Mouse (Mus musculus): ENCODE data around the gene Grk3.

Grk3 gene

DNA sequence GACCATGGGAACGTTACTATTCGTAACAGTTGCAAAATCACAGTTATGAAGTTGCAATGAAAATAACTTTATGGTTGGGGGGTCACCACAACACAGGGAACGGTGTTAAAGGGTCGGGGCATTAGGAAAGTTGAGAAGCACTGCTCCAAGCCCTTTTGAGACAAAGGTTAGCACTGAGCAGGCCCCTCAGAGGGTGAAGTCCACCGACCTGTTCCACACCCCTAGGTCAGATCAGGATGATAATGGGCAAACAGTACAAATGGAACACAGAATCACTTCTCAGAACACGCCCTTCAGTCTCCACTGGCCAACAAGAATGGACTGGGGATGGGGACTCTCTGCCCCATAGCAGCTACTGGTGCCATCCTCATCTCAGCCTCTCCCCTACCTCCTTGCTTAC lies 142.6 kb downstream of the Grk3 start:
- intact Hi-C loops (cut with DNase I): no loop called here

- intact Hi-C loops (cut with DNase I): loop anchor here (1.0 kb wide), 1 partner anchor 184 kb away; no protein-coding TSS in a partner anchor
Observed at GRCm38 (mm10) chr5:112870729-112871128, 144.9 kb downstream of the Grk3 start.

DNA sequence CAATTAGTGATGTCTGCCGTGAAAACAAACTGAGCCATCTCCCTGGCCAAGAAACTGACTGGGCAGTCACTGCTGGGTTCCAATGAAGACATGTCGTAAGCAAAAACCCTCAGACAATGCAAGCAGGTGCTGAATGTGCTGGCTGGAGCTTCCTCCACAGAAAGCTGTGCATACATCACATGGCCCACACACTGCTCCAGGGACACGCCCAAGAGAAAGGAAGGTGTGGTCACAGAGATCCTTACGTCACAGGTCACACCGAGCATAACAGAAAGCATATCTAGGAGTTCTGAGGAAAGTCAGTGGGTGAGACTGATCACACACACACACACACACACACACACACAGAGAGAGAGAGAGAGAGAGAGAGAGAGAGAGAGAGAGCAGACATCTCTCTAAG lies 147.0 kb downstream of the Grk3 start:
- intact Hi-C loops (cut with DNase I): loop anchor here (10.0 kb wide), 1 partner anchor 434 kb away; no protein-coding TSS in a partner anchor

DNA sequence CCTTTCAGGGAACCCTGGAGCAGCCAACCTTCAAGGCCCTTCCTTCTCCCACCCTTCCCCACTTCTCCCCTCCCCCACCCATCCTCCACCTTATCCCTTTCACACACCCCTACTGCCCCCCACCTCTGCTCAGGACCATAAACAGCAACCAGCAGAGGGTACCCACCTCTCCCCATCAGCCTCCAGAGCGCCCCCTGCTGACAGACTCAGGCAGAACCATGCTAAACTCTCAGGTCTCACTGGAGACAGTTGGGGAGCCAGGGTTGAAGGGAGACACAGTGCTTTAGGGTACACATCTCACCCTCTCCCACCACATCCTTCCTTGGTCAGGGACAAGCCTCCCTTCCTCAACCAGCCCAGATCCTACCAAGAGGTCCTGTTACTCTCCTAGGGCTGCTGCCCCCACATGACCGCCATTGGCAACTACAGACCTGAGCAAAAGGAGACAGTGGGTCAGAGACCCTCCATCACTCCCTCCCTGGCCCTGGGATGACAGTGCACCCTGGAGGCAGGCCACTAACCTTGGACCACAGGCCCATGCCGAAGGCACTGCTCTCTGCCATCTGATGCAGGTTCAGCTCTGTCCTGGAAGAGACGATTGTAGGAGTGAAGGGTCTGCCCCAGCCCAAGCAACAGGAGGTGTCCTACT lies 150.7 kb downstream of the Grk3 start:
- intact Hi-C loops (cut with DNase I): loop anchor here (2.0 to 10.0 kb wide), 3 partner anchors 16 to 430 kb away; no protein-coding TSS in a partner anchor

Measured in adrenal gland (tissue).